Mouse (Mus musculus): ENCODE measurements around the gene Smo. TPM values are rescaled to one million over a fixed set of nuclear protein-coding genes. Genes with fewer than 3 reads are reported as not detected.

The Smo gene
- 3.3 and 4.0 TPM in 2 replicates for total RNA-seq (2015; ENCODE audit: low replicate concordance)
- 0.60 and 2.6 TPM in 2 replicates for total RNA-seq (2017; ENCODE audit: low replicate concordance)

DNA sequence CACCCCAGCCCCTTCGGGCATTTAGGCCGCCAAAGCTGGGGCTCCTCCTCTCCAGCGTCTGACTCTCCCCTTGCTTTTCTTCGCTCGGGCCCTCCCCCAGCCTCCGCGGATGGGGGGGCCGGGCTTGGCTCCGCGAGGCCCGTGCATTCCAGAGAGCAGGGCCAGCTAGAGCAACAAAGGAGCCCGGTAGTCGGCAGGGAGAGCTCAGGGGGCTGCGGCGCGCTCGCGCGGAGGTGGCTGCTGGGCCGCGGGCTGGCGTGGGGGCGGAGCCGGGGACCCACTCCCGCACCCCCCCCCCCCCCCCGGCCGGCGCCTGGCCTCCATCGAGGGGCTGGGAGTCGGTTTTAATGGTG lies at the start of gene Smo:
Gene Smo (plus strand): TSS at position 168 of the 353 bp plus-strand sequence.
- no peak for ATAC-seq (replicated peaks; ENCODE audit: low FRiP score, poor library complexity, severe bottlenecking)

- no peak for ATAC-seq (replicated peaks; ENCODE audit: low FRiP score, poor library complexity, severe bottlenecking)
These were observed 49.4 kb upstream of the Smo start for GRCm38 (mm10) chr6:29685952-29686351.

DNA sequence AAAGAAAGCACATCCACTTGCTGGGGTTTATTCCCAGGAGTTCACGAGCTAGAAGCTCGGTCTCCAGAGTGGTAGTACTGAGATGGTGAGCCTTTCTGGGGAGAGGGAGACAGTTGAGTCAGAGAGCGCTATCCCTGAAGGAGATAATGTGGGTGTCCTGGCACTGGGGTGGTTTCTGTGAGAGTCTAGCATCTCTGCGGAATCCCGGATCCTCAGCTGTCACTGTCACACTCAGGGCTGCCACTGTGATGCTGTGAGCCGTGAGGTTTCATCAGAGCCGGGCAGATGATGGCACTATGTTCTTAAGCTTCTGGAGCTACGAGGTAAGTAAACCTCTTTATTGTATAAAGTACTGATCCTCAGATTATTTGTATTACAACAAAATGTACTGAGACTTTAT lies 45.8 kb upstream of the Smo start:
- ATAC-seq (replicated peaks; ENCODE audit: low FRiP score, poor library complexity, severe bottlenecking), result no peak

DNA sequence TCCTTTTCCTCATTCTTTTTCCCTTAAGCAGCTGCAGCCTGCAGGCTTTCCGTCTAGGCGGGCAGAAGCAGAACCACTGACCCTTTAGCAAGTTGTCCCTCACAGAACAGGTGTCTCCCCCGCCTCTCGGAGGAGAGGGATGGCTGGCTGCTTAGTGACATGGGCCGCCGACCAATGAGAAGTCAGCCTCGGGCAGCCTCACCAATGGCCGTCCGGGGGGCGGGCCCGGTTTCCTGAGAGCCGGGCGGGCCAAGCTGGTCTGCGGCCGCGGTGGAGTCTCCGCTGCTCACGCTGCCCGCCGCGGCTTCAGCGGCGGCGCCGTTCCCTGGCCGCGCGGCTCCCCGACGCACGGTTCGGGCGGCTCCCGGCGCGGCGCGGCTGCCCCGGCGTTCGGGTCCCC lies 41.4 kb upstream of the Smo start, which contains the start of gene Tspan33:
Gene Tspan33 (plus strand): TSS at position 270 of the 400 bp plus-strand sequence.
- peak; percentile 80 for ATAC-seq (replicated peaks; ENCODE audit: low FRiP score, poor library complexity, severe bottlenecking)

GRCm38 (mm10) chr6:29694375-29695289 lies 40.7 kb upstream of the Smo start:
- no peak for ATAC-seq (replicated peaks; ENCODE audit: low FRiP score, poor library complexity, severe bottlenecking)

DNA sequence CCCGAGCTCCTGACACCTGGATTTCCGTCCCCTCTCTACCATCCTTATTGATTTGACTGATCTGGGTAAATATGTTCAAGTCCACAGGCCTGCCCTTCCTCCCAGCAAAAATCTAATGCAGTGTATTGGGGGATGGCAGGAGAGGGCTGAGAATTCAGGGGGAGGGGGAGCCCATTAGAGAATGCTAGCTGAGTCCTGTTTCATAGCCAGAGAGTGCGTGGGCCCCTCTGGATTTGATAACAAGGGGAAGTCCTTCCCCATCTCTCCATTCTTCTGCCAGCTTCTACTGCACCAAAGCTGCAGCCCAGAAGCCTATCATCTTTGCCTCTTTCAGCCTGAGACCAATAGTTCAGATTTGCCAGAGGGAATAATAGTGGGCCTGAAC lies 40.0 kb upstream of the Smo start:
- peak; percentile 3 for ATAC-seq (replicated peaks; ENCODE audit: low FRiP score, poor library complexity, severe bottlenecking)

- no peak for ATAC-seq (replicated peaks; ENCODE audit: low FRiP score, poor library complexity, severe bottlenecking)
These were observed 39.3 kb upstream of the Smo start for GRCm38 (mm10) chr6:29695975-29696374.

GRCm38 (mm10) chr6:29697139-29697538 lies 38.2 kb upstream of the Smo start:
- ATAC-seq (replicated peaks; ENCODE audit: low FRiP score, poor library complexity, severe bottlenecking), result no peak

DNA sequence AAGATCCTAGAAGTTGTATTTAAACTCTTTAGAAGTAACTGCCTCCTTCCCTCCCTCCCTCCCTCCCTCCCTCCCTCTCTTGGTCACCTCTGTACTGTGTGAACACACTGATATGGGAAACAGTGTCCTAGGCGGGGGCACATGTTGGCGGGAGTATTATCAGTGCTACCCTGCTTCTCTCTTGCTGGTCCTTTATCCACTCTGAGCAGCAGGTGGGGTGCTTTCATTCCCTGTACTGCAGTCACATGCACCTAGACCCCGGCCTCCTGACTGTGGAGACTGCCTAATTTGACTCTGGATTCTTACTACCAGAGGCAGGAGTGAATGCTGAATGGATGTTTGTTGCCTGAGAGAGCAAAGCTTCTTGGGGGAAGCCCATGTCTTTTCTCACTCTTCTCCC lies 37.8 kb upstream of the Smo start:
- ATAC-seq (replicated peaks; ENCODE audit: low FRiP score, poor library complexity, severe bottlenecking), result peak; percentile 45

GRCm38 (mm10) chr6:29699085-29699745 lies 36.1 kb upstream of the Smo start:
- peak; percentile 21; the same call in 1 of the 2 replicates for ATAC-seq (replicated peaks; ENCODE audit: low FRiP score, poor library complexity, severe bottlenecking)

DNA sequence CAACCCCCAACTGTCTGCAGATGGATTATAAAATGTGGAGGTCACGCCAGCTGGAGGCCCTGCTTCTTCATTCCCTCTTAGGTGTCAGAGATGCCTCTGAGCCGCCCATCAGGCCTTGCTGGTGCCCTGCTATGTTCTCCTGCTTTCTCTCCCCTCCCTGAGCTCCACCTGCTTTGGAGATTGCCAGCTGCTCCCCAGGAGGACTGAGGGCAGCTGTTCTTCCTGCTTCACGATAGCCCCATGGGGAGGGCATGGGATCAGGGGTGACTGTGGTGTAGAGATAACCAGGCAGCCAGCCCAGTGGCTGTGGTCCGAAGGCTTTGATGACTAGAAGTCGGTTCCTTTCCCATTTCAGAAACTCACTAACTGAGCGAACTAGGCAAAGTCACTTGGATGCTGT lies 34.3 kb upstream of the Smo start:
- peak; percentile 78 for ATAC-seq (replicated peaks; ENCODE audit: low FRiP score, poor library complexity, severe bottlenecking)

DNA sequence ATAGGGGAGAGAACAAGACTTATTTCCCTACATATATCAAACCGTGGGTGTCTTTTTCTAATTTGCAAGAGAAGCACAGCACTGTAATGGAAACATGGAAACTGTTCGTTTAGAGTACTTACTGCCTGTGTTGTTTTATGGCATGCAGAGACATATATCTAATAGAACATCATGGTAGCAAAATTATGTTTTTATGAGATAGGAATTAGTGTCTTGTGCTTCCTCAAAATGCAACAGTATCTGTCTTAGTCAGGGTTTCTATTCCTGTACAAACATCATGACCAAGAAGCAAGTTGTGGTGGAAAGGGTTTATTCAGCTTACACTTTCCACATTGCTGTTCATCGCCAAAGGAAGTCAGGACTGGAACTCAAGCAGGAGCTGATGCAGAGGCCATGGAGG lies 33.2 kb upstream of the Smo start:
- ATAC-seq (replicated peaks; ENCODE audit: low FRiP score, poor library complexity, severe bottlenecking), result peak; percentile 1; the same call in 1 of the 2 replicates

DNA sequence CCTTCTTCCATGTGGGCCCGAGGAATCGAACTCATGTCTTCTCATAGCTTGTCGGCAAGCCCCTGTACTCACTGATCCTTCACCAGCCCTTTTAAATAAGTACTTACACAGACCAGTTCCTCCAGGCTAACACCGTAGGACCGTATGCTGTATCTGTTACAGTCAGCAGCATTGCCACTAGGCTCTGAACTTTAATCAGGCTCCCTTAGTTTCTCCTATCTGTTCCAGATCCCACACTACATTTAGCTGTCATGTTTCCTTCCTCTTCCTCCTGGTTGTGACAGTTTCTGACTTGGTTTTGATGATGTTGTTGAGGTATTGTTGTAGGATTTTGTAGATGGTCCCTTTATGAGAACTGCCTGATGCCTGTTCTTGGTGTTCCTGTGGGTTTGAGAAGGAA lies 31.2 kb upstream of the Smo start:
- no peak for ATAC-seq (replicated peaks; ENCODE audit: low FRiP score, poor library complexity, severe bottlenecking)

GRCm38 (mm10) chr6:29707902-29708301 lies 27.4 kb upstream of the Smo start:
- no peak for ATAC-seq (replicated peaks; ENCODE audit: low FRiP score, poor library complexity, severe bottlenecking)

DNA sequence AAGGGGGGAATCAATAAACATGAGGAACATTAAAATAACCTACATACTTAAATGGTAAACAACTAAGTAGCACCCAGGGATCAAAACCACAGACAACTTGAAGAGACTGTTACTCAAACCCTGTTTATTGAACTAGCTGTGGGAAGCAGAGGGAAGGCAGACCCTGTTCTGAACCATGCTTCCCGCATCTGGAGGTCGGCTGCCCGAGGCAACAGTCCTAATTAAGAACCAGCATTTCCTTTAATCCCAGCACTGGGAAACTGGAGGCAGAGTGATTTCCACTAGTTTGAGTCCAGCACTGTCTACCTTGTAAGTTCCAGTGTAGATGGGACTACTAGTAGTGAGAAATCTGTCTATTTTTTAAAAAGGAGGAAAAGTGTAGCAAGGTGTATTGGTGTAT lies 24.0 kb upstream of the Smo start:
- no peak for ATAC-seq (replicated peaks; ENCODE audit: low FRiP score, poor library complexity, severe bottlenecking)

GRCm38 (mm10) chr6:29712011-29712584 lies 23.2 kb upstream of the Smo start:
- peak; percentile 60 for ATAC-seq (replicated peaks; ENCODE audit: low FRiP score, poor library complexity, severe bottlenecking)

DNA sequence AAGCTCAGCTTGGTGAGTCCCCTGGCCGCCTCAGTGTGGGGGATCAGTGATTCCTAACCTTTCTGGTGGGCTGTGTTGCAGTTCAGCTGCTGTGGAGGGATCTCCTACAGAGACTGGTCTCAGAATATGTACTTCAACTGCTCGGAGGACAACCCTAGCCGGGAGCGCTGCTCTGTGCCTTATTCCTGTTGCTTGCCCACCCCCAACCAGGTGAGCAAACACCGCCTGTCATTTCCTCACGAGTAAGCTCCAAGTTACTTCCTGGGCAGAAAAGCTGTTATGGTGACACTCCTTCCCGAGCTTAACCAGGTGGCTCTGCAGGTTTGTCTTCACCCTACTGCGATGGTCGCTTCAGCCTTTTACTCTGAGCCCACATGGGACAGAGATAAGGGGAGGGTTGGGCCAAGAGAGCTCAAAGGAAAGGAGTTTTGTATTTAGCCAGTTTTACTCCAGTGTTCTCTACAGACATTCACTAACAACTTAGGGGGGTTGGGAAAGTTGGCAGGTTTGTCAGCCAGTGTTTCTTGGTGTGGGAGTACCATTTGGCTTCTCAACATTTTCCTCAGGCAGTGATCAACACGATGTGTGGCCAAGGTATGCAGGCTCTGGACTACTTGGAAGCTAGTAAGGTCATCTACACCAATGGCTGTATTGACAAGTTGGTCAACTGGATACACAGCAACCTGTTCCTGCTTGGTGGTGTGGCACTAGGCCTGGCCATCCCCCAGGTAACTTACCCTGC lies 18.5 kb upstream of the Smo start:
- no peak for ATAC-seq (replicated peaks; ENCODE audit: low FRiP score, poor library complexity, severe bottlenecking)

DNA sequence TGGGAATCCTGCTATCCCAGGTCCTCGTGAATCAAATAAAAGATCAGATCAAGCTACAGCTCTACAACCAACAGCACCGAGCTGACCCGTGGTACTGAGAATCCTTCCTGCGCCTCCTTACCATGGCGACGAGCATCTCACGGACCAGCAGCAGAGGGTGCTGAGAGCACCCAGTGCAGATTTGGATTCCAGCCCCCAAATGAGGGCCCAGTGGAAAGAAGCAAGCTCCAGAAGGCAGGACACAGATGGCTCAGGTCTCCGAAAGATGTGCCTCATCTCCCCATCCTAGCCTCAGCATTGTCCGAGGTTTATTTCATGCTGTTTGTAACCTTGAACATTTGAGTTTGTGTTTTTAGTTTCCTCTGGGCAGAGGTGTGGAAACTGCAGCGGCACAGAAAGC lies 17.8 kb upstream of the Smo start:
- ATAC-seq (replicated peaks; ENCODE audit: low FRiP score, poor library complexity, severe bottlenecking), result no peak

GRCm38 (mm10) chr6:29717952-29718521 lies 17.3 kb upstream of the Smo start:
- ATAC-seq (replicated peaks; ENCODE audit: low FRiP score, poor library complexity, severe bottlenecking), result peak; percentile 21; the same call in 1 of the 2 replicates

Measured in erythroblast, adult 5-6 weeks (primary cell).